Mouse (Mus musculus) monocyte, adult 5-6 weeks (primary cell): ENCODE measurements around the gene Thsd7a. TPM values are rescaled to one million over a fixed set of nuclear protein-coding genes. Genes with fewer than 3 reads are reported as not detected.

ENCODE experiments used
- ATAC-seq: fragments of 153-309, 156-312 bp; replicated peaks from 2 replicates; pipeline ENCODE4 v1.8.0; 2017; ENCODE audit warnings: mild to moderate bottlenecking; ENCODE audit not compliant: low TSS enrichment, insufficient number of reproducible peaks, severe bottlenecking, poor library complexity, low FRiP score
- total RNA-seq: library from RNA; stranded (forward); fragments of 200-1000, 200-491, 200-594 nt; gene quantifications from 3 replicates; pipeline ENCODE4 v1.2.3, GENCODE M21; 2017

Thsd7a gene
- total RNA-seq, 1 experiment from 2014 or later, result not detected

GRCm38 (mm10) chr6:12702925-12703324 is 46.3 kb downstream of the Thsd7a start:
- ATAC-seq, result no peak

- ATAC-seq, result no peak
These were observed 50.1 kb downstream of the Thsd7a start for GRCm38 (mm10) chr6:12699089-12699488.

- ATAC-seq, result no peak
These were observed 55.5 kb downstream of the Thsd7a start for GRCm38 (mm10) chr6:12693689-12694088.

GRCm38 (mm10) chr6:12693239-12693638 is 56.0 kb downstream of the Thsd7a start:
- no peak for ATAC-seq

- ATAC-seq, result no peak
These were observed 99.6 kb downstream of the Thsd7a start for GRCm38 (mm10) chr6:12649633-12650032.

- ATAC-seq, result no peak
These were observed 120.5 kb downstream of the Thsd7a start for GRCm38 (mm10) chr6:12628637-12629246.

- no peak for ATAC-seq
These were observed 142.5 kb downstream of the Thsd7a start for GRCm38 (mm10) chr6:12606638-12607246.

- ATAC-seq, result no peak
These were observed 146.3 kb downstream of the Thsd7a start for GRCm38 (mm10) chr6:12602927-12603326.

GRCm38 (mm10) chr6:12602161-12602560 is 147.0 kb downstream of the Thsd7a start:
- ATAC-seq, result no peak

- ATAC-seq, result no peak
These were observed 164.8 kb downstream of the Thsd7a start for GRCm38 (mm10) chr6:12584456-12584855.

GRCm38 (mm10) chr6:12581143-12581542 is 168.1 kb downstream of the Thsd7a start:
- no peak for ATAC-seq

GRCm38 (mm10) chr6:12575619-12576216 is 173.5 kb downstream of the Thsd7a start:
- ATAC-seq, result no peak

GRCm38 (mm10) chr6:12572202-12572601 is 177.0 kb downstream of the Thsd7a start:
- no peak for ATAC-seq

- ATAC-seq, result no peak
These were observed 184.1 kb downstream of the Thsd7a start for GRCm38 (mm10) chr6:12565136-12565535.

- ATAC-seq, result no peak
These were observed 186.9 kb downstream of the Thsd7a start for GRCm38 (mm10) chr6:12562336-12562735.

GRCm38 (mm10) chr6:12560500-12560899 is 188.7 kb downstream of the Thsd7a start:
- ATAC-seq, result no peak

GRCm38 (mm10) chr6:12555114-12556099 is 193.8 kb downstream of the Thsd7a start:
- no peak for ATAC-seq

- no peak for ATAC-seq
These were observed 198.0 kb downstream of the Thsd7a start for GRCm38 (mm10) chr6:12551176-12551575.

- no peak for ATAC-seq
These were observed 199.1 kb downstream of the Thsd7a start for GRCm38 (mm10) chr6:12550054-12550655.
